Comparison of ENCODE assay signal across 16 mouse cellular contexts in genomic region chr3:103850644-103851363, GRCm38 (mm10). TPM values are rescaled to one million over a fixed set of nuclear protein-coding genes. Genes with fewer than 3 reads are reported as not detected.
DNase-seq lines count a peak whose midpoint lies in the region; TF ChIP-seq lines count a peak whose summit lies in the region.
"Had no signal": no experiment of that assay in that cellular context is flagged by ENCODE, and none has a peak within 500 bp of the region (broad histone marks: within the 10 kb centered on the region; RNA-seq: fewer than 3 reads in every experiment).

No protein-coding gene starts in this region.

- H3K27me3 ChIP-seq in spleen, adult 2 months (ENCODE audit: control insufficient read depth, insufficient read depth, low read length): no peaks in the 10 kb centered on the region
- H3K27me3 ChIP-seq: stomach, embryonic 15.5 days had no signal

- TF ChIP-seq POLR2A in spleen, adult 2 months (IDR thresholded peaks at IDR 0.05; ENCODE audit: low read depth, low read length): no peak

- 56% methylated on average over 9 of the region's 9 CpGs for WGBS in spleen, adult 2 months

- no peak overlapping the region for H3K4me3 ChIP-seq in spleen, adult 2 months (ENCODE audit: extremely low read depth, insufficient read depth, insufficient read length)
- H3K4me3 ChIP-seq in gastrocnemius, adult 2 months: no peak overlapping the region
- H3K4me3 ChIP-seq: myocyte; stomach, embryonic 15.5 days had no signal

- intact Hi-C loops in heart, postnatal 10 days (cut with DNase I): no loop called here
- intact Hi-C loops in gastrocnemius, adult 2 months (cut with DNase I): no loop called here

- H3K36me3 ChIP-seq in spleen, adult 2 months (ENCODE audit: control insufficient read depth, insufficient read depth, low read length): no peaks in the 10 kb centered on the region
- H3K36me3 ChIP-seq: stomach, embryonic 15.5 days had no signal

- no peak for TF ChIP-seq CTCF in spleen, adult 2 months (IDR thresholded peaks at IDR 0.05; ENCODE audit: extremely low read depth, insufficient read depth, insufficient read length, insufficient replicate concordance)
- TF ChIP-seq CTCF in gastrocnemius, adult 2 months (IDR thresholded peaks at IDR 0.05): no peak

- no peak for DNase-seq in spleen, adult 2 months (ENCODE audit: low read depth in 1 of 2, low spot score in 2 of 2)
- DNase-seq in spleen, postnatal 10 days (ENCODE audit: low spot score in 2 of 2): no peak
- DNase-seq in cerebellum, adult 8-10 months: peak; percentile 89
- peak; percentile 13 for DNase-seq in kidney, postnatal 10 days
- DNase-seq in adipocyte (ENCODE audit: low spot score): no peak
- DNase-seq in heart, postnatal 10 days: no peak
- no peak for DNase-seq in gastrocnemius, adult 2 months
- DNase-seq in adrenal gland, postnatal 36 days: no peak
- DNase-seq: embryo, embryonic 11 days had no signal

- no peaks in the 10 kb centered on the region; the same call in 1 of the 2 replicates for H3K4me1 ChIP-seq in spleen, adult 2 months (ENCODE audit: control insufficient read depth, insufficient read depth, insufficient read length)
- H3K4me1 ChIP-seq: stomach, embryonic 15.5 days had no signal

- peak overlapping the region; percentile 45; the same call in 1 of the 2 replicates for H3K27ac ChIP-seq in spleen, adult 2 months (ENCODE audit: insufficient read depth, low read length)
- H3K27ac ChIP-seq in gastrocnemius, adult 2 months: no peak overlapping the region
- H3K27ac ChIP-seq: macrophage; stomach, embryonic 15.5 days had no signal

RNA-seq across cellular contexts. Expression of gene Ptpn22, which starts 8.8 kb away (rescaled TPM):
- polyA plus RNA-seq in spleen, adult 2 months (2012; rRNA removed): 23.8 and 27.3 TPM in 2 replicates
- under 1 TPM; 0.47 to 0.72 TPM for total RNA-seq in heart, postnatal 10 days (2021)
- total RNA-seq in gastrocnemius, adult 2 months (2021): under 1 TPM; 0.18 to 0.42 TPM
- 1 to 10 TPM; 1.4 to 1.7 TPM for total RNA-seq in adrenal gland, postnatal 36 days (2021)

RNA-seq across cellular contexts. Expression of gene Bcl2l15, which starts 18.4 kb away (rescaled TPM):
- 0.13 and 0.18 TPM in 2 replicates for polyA plus RNA-seq in spleen, adult 2 months (2012; rRNA removed)
- total RNA-seq in heart, postnatal 10 days (2021): under 1 TPM in 1 of 2 experiments, not detected in 1; 0.32 TPM
- total RNA-seq in gastrocnemius, adult 2 months (2021): under 1 TPM; 0.23 to 0.73 TPM
- total RNA-seq in adrenal gland, postnatal 36 days (2021): not detected
- total RNA-seq: gastrocnemius, adult 8-10 months; liver, adult 2 months had no signal
- polyA plus RNA-seq: liver, adult 2 months; macrophage had no signal

RNA-seq across cellular contexts. Expression of gene Gm43064, which starts 41.4 kb away (rescaled TPM):
- 0.40 and 0.66 TPM in 2 replicates for polyA plus RNA-seq in spleen, adult 2 months (2012; rRNA removed)
- not detected for total RNA-seq in heart, postnatal 10 days (2021)
- under 1 TPM; 0.46 to 0.47 TPM for total RNA-seq in gastrocnemius, adult 2 months (2021)
- total RNA-seq in adrenal gland, postnatal 36 days (2021): under 1 TPM; 0.13 to 0.30 TPM
- total RNA-seq: adrenal gland, postnatal 4 days had no signal
- polyA plus RNA-seq: large intestine, adult 2 months; macrophage had no signal

RNA-seq across cellular contexts. Expression of gene Ap4b1, which starts 41.5 kb away (rescaled TPM):
- polyA plus RNA-seq in spleen, adult 2 months (2012; rRNA removed): 14.5 and 14.7 TPM in 2 replicates
- total RNA-seq in heart, postnatal 10 days (2021): 10 to 100 TPM; 11.5 to 14.0 TPM
- total RNA-seq in gastrocnemius, adult 2 months (2021): 1 to 10 TPM; 7.1 to 8.8 TPM
- total RNA-seq in adrenal gland, postnatal 36 days (2021): 10 to 100 TPM; 17.4 to 20.3 TPM

RNA-seq across cellular contexts. Expression of gene Dclre1b, which starts 41.6 kb away (rescaled TPM):
- polyA plus RNA-seq in spleen, adult 2 months (2012; rRNA removed): 16.2 and 18.8 TPM in 2 replicates
- total RNA-seq in heart, postnatal 10 days (2021): 10 to 100 TPM; 12.4 to 13.5 TPM
- total RNA-seq in gastrocnemius, adult 2 months (2021): 1 to 10 TPM; 6.4 to 8.6 TPM
- 10 to 100 TPM; 15.1 to 15.8 TPM for total RNA-seq in adrenal gland, postnatal 36 days (2021)

Comparison
In these comparisons a context has a peak if more than half of its experiments do, and no peak if none do; other contexts are left out.
1. DNase-seq: peak in cerebellum, adult 8-10 months (single experiment) and kidney, postnatal 10 days (single experiment); none in spleen, adult 2 months (0 of 2), spleen, postnatal 10 days (0 of 2), adipocyte (single experiment), heart, postnatal 10 days (0 of 2), gastrocnemius, adult 2 months (single experiment) and adrenal gland, postnatal 36 days (0 of 2).